Mouse (Mus musculus): ENCODE measurements around the gene Zbtb46. TPM values are rescaled to one million over a fixed set of nuclear protein-coding genes. Genes with fewer than 3 reads are reported as not detected.
A peak's percentile ranks its signal among the peaks of the same experiment; 100 is the strongest.

Zbtb46 gene
- total RNA-seq, 2 experiments from 2014 or later: 14.3 to 16.9 TPM

DNA sequence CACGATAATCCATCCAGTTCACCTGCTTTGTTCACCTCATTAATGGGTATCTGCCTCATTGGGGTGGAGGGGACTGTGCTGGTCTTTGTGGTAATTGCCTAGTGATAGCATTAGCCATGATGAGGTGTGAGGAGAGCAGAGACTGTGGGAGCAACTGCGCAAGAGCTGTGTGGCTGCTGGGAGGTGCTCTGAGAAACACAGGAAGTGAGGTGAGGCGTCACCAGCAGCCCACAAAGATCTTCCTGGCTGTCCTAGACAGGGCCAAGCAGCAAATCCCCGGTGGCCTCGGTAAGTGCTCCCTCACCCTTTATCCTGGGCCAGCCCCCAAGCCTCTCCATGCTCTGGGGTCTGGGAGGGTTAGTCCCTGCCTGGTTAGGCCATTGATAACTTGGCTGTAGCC lies 78.1 kb downstream of the Zbtb46 start:
- no peak for DNase-seq (ENCODE audit: low spot score in 2 of 2)
- intact Hi-C loops (cut with DNase I): no loop called here

DNA sequence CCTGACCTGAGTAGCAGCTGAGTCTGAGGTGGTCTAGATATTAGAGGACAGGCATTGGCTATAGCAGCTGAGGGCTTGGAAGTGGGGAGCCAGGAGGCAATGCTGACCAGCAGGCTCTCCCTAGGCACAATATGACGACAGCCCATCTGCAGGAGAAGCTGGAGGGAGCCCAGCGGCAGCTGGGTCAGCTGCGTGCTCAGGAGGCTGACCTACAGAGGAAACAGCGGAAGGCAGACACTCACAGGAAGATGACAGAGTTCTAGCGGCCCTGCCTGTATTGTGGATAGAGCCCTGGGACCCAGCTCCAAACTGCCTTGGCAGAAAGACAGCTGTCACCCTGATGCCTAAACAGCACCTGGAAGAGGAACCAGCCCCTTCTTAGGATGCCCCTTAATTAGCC lies 79.0 kb downstream of the Zbtb46 start:
- intact Hi-C loops (cut with DNase I): no loop called here
- DNase-seq (ENCODE audit: low spot score in 2 of 2): no peak

DNA sequence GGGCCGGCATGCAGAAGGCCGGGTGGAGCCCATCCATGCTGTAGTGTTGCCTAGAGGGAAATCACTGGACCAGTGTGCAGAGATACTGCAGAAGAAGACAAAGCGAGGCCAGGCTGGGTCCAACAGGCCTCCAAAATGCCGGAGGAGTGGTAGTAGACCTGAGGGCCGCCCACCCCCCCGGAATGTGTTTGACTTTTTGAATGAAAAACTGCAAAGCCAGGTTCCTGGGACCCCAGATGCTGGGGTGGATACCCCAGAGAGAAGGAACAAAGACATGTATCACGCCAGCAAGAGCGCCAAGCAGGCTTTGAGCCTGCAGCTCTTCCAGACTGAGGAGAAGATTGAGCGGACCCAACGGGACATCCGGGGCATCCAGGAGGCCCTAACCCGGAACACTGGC lies 79.4 kb downstream of the Zbtb46 start, which contains the start of gene Lime1:
TSS of gene Lime1 (plus strand) at position 301 of the 400 bp plus-strand sequence.
- intact Hi-C loops (cut with DNase I): no loop called here
- DNase-seq (ENCODE audit: low spot score in 2 of 2): no peak

GRCm38 (mm10) chr2:181378701-181379100 lies 80.5 kb downstream of the Zbtb46 start:
- DNase-seq (ENCODE audit: low spot score in 2 of 2): no peak
- intact Hi-C loops (cut with DNase I): no loop called here

DNA sequence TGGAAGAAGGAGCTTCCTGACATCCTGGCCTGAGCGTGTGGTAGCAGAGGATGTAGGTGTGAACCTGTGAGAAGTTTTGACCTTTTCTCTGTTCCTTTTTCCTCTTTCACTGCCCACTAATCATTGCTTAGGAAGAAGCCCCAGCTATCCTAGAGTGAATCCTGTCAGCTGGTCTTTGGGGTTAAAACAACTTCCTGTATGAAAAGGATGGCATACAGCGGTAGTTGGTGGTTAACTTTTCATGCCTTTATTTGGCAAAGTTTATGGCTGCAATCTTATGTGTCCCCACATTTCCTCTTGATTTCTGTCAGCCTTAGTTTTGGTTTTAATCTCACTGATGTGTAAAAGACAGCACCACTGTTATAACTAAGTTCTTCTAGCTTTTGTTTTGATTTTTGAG lies 82.0 kb downstream of the Zbtb46 start:
- DNase-seq (ENCODE audit: low spot score in 2 of 2): no peak
- intact Hi-C loops (cut with DNase I): no loop called here

DNA sequence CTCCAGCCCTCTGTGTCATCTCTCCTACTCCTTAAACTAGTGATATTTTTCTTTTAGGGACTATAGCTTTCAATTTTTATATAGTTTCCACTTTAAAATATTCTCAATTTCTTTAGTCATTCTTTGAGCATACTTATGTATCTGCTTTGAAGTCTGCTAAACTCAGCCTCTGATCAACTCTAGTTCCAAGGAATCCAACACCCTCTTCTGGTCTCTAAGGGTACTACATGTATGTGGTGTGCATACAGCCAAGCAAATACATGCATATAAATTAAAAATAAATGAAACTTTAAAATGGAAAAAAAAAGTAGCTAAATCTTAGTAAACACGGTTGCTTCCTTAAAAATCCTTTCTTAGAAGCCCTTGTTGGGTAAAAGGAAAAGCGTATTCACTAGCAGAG lies 83.4 kb downstream of the Zbtb46 start:
- intact Hi-C loops (cut with DNase I): no loop called here
- peak in 1 of 2 experiments; percentile 57 for DNase-seq (ENCODE audit: low spot score in 2 of 2)

- DNase-seq (ENCODE audit: low spot score in 2 of 2): no peak
- intact Hi-C loops (cut with DNase I): no loop called here
Observed at GRCm38 (mm10) chr2:181370001-181370400, 89.2 kb downstream of the Zbtb46 start.

- DNase-seq (ENCODE audit: low spot score in 2 of 2): no peak
- intact Hi-C loops (cut with DNase I): no loop called here
Observed at GRCm38 (mm10) chr2:181365655-181366075, 93.6 kb downstream of the Zbtb46 start.

DNA sequence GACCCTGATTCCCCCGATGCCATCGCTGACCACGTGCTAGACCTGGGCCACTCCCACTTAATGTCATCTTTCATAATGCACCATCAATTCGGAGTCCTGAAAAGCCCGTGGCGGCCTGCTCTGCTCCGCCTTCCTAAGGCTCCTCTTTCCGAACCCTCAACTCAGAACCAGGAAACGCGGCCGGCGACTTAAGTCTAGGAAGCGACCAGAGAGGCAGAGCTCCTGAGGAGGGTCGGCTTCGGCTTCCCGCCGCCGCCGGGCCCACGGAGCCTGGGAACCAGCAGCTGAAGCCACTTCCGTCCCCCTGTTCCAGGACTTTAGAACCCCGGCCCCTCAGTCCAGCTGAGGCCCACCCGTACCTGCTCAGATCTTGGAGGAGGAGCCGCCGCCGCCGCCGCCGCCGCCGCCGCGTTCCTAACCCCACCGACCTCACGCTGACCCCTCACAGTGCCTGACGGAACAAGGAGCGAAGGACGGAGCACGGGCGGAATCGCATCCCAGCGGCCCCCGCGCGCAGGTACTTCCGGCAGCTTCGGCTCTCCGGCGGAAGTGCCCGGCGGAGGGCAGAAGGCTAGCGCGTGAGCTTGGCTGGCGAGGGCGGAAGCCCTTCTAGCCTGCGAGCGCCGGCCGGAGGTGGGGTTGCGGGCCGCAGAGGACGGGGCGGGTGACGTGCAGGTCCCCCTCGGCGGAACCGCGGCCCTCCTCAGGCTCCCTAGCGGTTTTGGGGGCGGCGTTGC lies 94.2 kb downstream of the Zbtb46 start, which contains the start of the genes Zgpat and Arfrp1:
TSS of gene Zgpat (plus strand) at position 69 of the 737 bp plus-strand sequence.
TSS of gene Arfrp1 (minus strand) at position 545 of the 737 bp plus-strand sequence.
- peak; percentile 77 to 89 for DNase-seq (ENCODE audit: low spot score in 2 of 2)
- intact Hi-C loops (cut with DNase I): loop anchor here (5.0 kb wide), 1 partner anchor 43 kb away; no protein-coding TSS in a partner anchor

DNA sequence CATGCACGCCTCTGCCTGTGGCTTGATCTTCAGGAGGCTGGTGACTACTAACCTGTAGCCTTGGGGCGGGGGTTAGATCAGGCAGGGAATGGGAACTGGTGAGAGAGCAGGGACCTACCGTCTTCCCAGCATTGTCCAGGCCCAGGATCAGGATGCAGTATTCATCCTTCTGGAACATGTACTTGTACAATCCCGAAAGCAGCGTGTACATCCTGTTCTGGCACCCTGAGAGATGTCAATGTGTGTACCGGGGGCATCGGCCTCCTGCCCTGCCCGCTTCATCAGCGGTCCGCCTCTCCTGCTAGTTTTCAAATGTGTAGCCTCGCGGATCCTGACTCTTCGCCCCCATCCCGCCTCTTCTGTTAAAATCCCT lies 94.8 kb downstream of the Zbtb46 start:
- intact Hi-C loops (cut with DNase I): loop anchor here (5.0 kb wide), 1 partner anchor 42 kb away; no protein-coding TSS in a partner anchor

DNA sequence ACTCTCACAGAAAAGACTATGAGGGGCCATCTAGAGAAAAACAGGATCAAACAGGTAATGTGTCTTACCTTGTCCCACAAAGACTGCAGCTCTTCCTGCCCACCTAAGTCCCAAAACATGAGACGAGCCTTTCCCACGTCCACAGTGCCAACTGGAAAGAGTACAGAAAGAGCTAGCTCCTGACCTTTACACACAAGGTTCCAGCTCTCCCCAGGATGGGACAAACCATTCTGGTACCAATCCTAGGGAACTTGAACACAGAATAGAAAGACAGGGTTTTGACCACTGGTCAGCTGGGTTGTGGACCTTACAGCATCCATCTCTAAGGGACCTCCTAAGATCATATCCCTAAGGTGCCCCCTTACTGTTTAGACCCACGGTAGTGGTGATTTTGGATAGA lies 95.3 kb downstream of the Zbtb46 start:
- no peak for DNase-seq (ENCODE audit: low spot score in 2 of 2)
- intact Hi-C loops (cut with DNase I): loop anchor here (5.0 kb wide), 1 partner anchor 42 kb away; no protein-coding TSS in a partner anchor

More for the DNA sequence above, 94.8 kb downstream of the Zbtb46 start:
- no peak for DNase-seq (ENCODE audit: low spot score in 2 of 2)

DNA sequence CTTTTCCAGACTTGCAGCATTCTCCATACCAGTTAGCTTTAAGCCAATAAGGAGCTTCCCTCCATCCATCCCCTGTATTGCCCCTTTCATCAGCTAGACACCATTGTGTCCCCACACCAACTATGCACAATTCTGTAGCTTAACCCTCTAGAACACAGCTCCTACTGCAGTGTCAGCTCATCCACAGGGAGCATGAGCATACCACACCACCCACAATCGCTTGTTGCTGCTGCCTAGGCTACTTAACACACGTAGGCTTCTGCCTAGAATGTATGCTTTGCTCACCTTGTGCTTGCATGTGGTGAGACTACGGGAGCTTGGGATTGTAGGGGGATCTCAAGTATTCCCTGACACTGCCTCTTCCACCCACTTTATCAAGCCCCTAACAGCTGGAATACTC lies 102.4 kb downstream of the Zbtb46 start:
- DNase-seq (ENCODE audit: low spot score in 2 of 2): no peak

GRCm38 (mm10) chr2:181342766-181343165 lies 116.5 kb downstream of the Zbtb46 start:
- no peak for DNase-seq (ENCODE audit: low spot score in 2 of 2)
- intact Hi-C loops (cut with DNase I): no loop called here

More for the DNA sequence above, 102.4 kb downstream of the Zbtb46 start:
- intact Hi-C loops (cut with DNase I): no loop called here

DNA sequence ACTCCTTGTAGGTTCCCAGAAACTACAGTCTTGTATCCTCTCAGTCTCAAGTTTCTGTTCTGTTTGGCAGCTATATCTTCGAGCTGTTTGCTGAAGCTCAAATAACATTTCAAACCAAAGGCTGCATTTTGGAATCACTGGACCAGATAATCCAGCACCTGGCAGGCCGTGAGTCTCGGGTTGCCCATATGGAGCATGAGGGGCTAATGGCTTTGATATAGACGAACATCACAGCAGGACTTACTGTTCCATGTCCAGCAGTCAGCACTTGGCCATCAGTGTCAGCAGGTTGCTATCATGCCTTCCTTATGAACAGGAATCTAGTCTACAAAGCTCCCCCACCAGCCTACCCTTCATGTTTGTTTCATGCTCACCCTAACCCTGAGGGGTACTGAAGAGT lies 118.8 kb downstream of the Zbtb46 start:
- intact Hi-C loops (cut with DNase I): no loop called here
- DNase-seq (ENCODE audit: low spot score in 2 of 2): no peak

Other genes starting within 250 kb of the Zbtb46 start
- under 1 TPM; 0.30 to 0.35 TPM for gene Srms, start 246.2 kb downstream of the Zbtb46 start, total RNA-seq (2021)
- not detected for gene Fndc11, start 239.4 kb downstream of the Zbtb46 start, total RNA-seq (2021)
- gene Helz2, start 217.4 kb downstream of the Zbtb46 start, total RNA-seq (2021): 1 to 10 TPM; 1.8 to 2.1 TPM
- 10 to 100 TPM; 18.3 to 20.0 TPM for gene Gmeb2, start 171.4 kb downstream of the Zbtb46 start, total RNA-seq (2021)
- gene Stmn3, start 144.9 kb downstream of the Zbtb46 start, total RNA-seq (2021): 100 to 1,000 TPM; 839 to 875 TPM
- gene Rtel1, start 139.7 kb downstream of the Zbtb46 start, total RNA-seq (2021): 10 to 100 TPM; 23.3 to 24.8 TPM
- 10 to 100 TPM; 62.1 to 63.3 TPM for gene Zgpat, start 94.5 kb downstream of the Zbtb46 start, total RNA-seq (2021)
- 10 to 100 TPM; 36.4 to 42.5 TPM for gene Arfrp1, start 94.0 kb downstream of the Zbtb46 start, total RNA-seq (2021)
- 10 to 100 TPM; 31.3 to 35.1 TPM for gene Lime1, start 79.3 kb downstream of the Zbtb46 start, total RNA-seq (2021)
- not detected for gene Abhd16b, start 33.8 kb upstream of the Zbtb46 start, total RNA-seq (2021)
- gene Tpd52l2, start 37.7 kb upstream of the Zbtb46 start, total RNA-seq (2021): 10 to 100 TPM; 69.5 to 74.8 TPM
- 100 to 1,000 TPM; 300 to 308 TPM for gene Dnajc5, start 61.1 kb upstream of the Zbtb46 start, total RNA-seq (2021)
- 10 to 100 TPM; 41.2 to 42.9 TPM for gene Uckl1, start 125.5 kb upstream of the Zbtb46 start, total RNA-seq (2021)
- 10 to 100 TPM; 48.3 to 51.3 TPM for gene Prpf6, start 132.4 kb upstream of the Zbtb46 start, total RNA-seq (2021)
- 100 to 1,000 TPM; 112 to 121 TPM for gene Zfp512b, start 133.4 kb upstream of the Zbtb46 start, total RNA-seq (2021)
- 10 to 100 TPM; 20.2 to 22.0 TPM for gene Samd10, start 139.8 kb upstream of the Zbtb46 start, total RNA-seq (2021)
- under 1 TPM in 1 of 2 experiments, not detected in 1; 0.78 TPM for gene Gm29797, start 197.6 kb upstream of the Zbtb46 start, total RNA-seq (2021)
- 10 to 100 TPM; 10.6 to 14.7 TPM for gene Sox18, start 212.2 kb upstream of the Zbtb46 start, total RNA-seq (2021)
- 10 to 100 TPM; 60.0 to 62.9 TPM for gene Tcea2, start 220.9 kb upstream of the Zbtb46 start, total RNA-seq (2021)
- 10 to 100 TPM; 39.6 to 42.3 TPM for gene Rgs19, start 234.6 kb upstream of the Zbtb46 start, total RNA-seq (2021)
- not detected for gene Lkaaear1, start 239.0 kb upstream of the Zbtb46 start, total RNA-seq (2021)